Mouse (Mus musculus): ENCODE results near the gene Srpk1.
"Not testable (repeated sequence)": the region's sequence is repeated elsewhere in the genome, so short reads cannot be mapped to it uniquely, and the experiment has no call there.

The Srpk1 gene

GRCm38 (mm10) chr17:28556635-28557396 lies 65.7 kb downstream of the Srpk1 start:
- DNase-seq (ENCODE audit: low spot score in 2 of 2): no peak

- not testable (repeated sequence) for DNase-seq (ENCODE audit: low spot score in 2 of 2)
Observed at GRCm38 (mm10) chr17:28554021-28554420, 68.5 kb downstream of the Srpk1 start.

GRCm38 (mm10) chr17:28553040-28553793 lies 69.3 kb downstream of the Srpk1 start:
- DNase-seq (ENCODE audit: low spot score in 2 of 2): peak; percentile 50 to 52

GRCm38 (mm10) chr17:28549111-28549510 lies 73.4 kb downstream of the Srpk1 start, which contains the start of gene Clpsl2:
Clpsl2 (plus strand) TSS chr17:28549411.
- no peak for DNase-seq (ENCODE audit: low spot score in 2 of 2)

DNA sequence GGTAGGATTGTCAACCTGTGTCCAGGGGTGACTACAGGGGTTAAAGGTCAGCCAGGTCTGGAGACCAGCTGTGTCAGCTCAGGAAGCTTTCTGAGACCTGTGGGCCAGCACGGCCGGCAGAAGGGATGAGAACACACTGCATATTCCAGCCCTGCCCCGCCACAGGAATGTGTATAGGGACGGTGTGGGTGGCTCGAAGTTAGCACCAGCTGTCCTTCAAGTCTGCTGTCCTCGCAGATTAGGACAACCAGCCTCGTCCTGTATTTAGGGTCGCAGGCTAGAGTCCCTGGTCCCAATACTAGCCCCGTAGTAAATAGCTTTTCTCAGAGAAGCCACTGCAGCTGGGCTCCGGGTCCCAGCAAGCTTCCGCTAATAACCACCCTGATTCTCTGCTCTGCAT lies 74.0 kb downstream of the Srpk1 start:
- no peak for DNase-seq (ENCODE audit: low spot score in 2 of 2)

GRCm38 (mm10) chr17:28546925-28547324 lies 75.6 kb downstream of the Srpk1 start:
- DNase-seq (ENCODE audit: low spot score in 2 of 2): no peak

DNA sequence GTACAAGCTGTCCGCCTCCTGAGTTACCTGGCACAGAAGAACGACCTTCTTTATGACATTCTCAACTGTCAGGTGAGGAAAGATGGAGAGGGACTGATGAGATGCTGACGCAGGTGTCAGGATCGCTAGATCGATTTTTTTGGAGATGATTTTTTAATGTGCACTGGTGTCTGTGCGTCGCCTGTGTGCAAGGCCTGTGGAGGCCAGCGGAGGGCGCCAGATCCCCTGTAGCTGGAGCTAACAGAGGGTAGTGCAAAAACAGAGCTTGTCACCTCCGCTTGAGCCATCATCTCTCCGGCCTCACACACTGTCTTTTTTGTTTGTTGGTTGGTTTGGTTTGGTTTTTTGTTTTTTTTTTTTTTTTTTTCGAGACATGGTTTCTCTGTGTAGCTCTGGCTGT lies 84.6 kb downstream of the Srpk1 start:
- DNase-seq (ENCODE audit: low spot score in 2 of 2): no peak

Data from right cerebral cortex, postnatal 36 days (tissue).